Mouse (Mus musculus): ENCODE results near the gene Chrnb2.

DNA sequence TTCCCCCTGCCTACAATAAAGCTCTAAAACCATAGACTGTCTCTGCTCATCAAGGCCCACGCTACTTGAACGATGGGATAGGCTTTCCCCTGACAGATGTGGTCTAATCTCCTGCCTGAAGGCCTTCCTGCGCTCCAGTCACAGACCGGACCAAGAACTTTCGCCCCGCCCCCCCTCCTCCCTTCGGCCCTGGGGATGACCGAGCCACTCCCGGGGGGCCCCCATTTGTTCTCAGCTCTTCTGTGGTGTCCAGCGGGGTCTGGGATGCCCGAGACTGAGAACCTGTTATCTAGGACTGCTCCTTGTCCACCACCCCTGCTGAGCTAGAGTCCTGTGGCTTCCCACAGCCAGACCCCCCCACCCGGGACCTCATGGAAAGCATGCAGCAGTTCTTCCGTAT lies 35.0 kb upstream of the Chrnb2 start:
- no peak for TF ChIP-seq CTCF (IDR thresholded peaks at IDR 0.05; ENCODE audit: low read depth, low read length)
- TF ChIP-seq POLR2A (IDR thresholded peaks at IDR 0.05; ENCODE audit: insufficient read depth, low read length), result no peak
